Mouse (Mus musculus): ENCODE data around the gene Pafah1b3.

DNA sequence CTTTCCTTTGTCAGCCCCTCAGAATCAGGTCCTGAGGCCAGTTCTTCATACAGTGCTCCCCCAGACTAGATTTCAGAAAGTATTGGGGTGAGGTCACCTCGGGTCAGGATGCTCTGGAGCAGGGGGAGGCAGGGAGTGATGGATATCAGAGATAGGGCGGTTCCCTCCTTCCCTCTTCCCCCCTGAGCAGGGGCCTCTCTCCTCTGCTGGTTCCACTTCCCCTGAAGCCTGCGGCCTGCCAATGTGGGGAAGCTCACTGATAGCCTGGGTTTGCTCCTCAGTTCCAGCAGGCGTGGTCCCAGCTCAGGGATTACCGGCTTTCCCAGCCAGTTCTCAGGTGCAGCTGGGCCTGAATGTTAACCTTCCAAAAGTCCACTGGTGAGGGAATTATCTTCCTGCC lies 14.1 kb downstream of the Pafah1b3 start:
- TF ChIP-seq CTCF (IDR thresholded peaks at IDR 0.05; ENCODE audit: low read depth, low read length), result no peak
- TF ChIP-seq EP300 (IDR thresholded peaks at IDR 0.05; ENCODE audit: insufficient read depth, low read depth, low read length), result no peak
- TF ChIP-seq POLR2A (IDR thresholded peaks at IDR 0.05; ENCODE audit: insufficient read depth, low read length), result no peak

Measured in ES-Bruce4 (cell line).